Mouse (Mus musculus) stomach, embryonic 14.5 days (tissue): ENCODE data around the gene Ramp1. TPM values are rescaled to one million over a fixed set of nuclear protein-coding genes. Genes with fewer than 3 reads are reported as not detected.

Experiments
- ATAC-seq: fragments of 200-750 bp; cut with Nextera tagmentation; 2 replicates; pipeline ENCODE4 v1.8.0; 2017; ENCODE audit warnings: low read depth, moderate TSS enrichment; ENCODE audit not compliant: insufficient number of reproducible peaks, insufficient read depth, low FRiP score
- H3K27ac ChIP-seq: fragments of 300-500 bp; sonication (generic); 2 replicates; pipeline ENCODE4 v1.5.1; 2014; ENCODE audit warnings: mild to moderate bottlenecking, low read length, moderate library complexity, mixed read lengths
- H3K27me3 ChIP-seq: fragments of 300-500 bp; sonication (generic); 2 replicates; pipeline ENCODE4 v1.6.1; 2014; ENCODE audit warnings: low read length, control low read depth, mixed read lengths; ENCODE audit not compliant: control insufficient read depth, insufficient read depth
- H3K36me3 ChIP-seq: fragments of 300-500 bp; sonication (generic); 2 replicates; pipeline ENCODE4 v1.6.1; 2014; ENCODE audit warnings: mild to moderate bottlenecking, control low read depth, low read length, moderate library complexity, mixed read lengths; ENCODE audit not compliant: control insufficient read depth, insufficient read depth
- H3K4me1 ChIP-seq: fragments of 300-500 bp; sonication (generic); 2 replicates; pipeline ENCODE4 v1.6.1; 2014; ENCODE audit warnings: low read length, control low read depth, mixed read lengths; ENCODE audit not compliant: control insufficient read depth, insufficient read depth
- H3K4me2 ChIP-seq: fragments of 300-500 bp; sonication (generic); replicated peaks from 2 replicates; pipeline ENCODE4 v1.6.1; 2014; ENCODE audit warnings: low read depth, low read length, control low read depth
- H3K4me3 ChIP-seq: fragments of 300-500 bp; sonication (generic); 2 replicates; pipeline ENCODE4 v1.5.1; 2014; ENCODE audit warnings: low read depth, low read length, control low read depth
- H3K9ac ChIP-seq: fragments of 300-500 bp; sonication (generic); replicated peaks from 2 replicates; pipeline ENCODE4 v1.6.1; 2014; ENCODE audit warnings: low read depth, mild to moderate bottlenecking, control low read depth, low read length, moderate library complexity, mixed read lengths
- H3K9me3 ChIP-seq: fragments of 300-500 bp; sonication (generic); 2 replicates; pipeline ENCODE4 v1.6.1; 2016; ENCODE audit warnings: low read depth, low read length, control low read depth; ENCODE audit not compliant: control insufficient read depth
- WGBS: fragments of 180-500 bp; shearing (Covaris S2); extraction: QIAGEN DNeasy Blood & Tissue Kit; methylation state at CpG from one replicate; pipeline ENCODE4 v1.1.7; 2014; 5-methylcytosine and 5-hydroxymethylcytosine counted together
- polyA plus RNA-seq: library from polyadenylated mRNA; unstranded; fragments of >200 nt; fragmentation: Nextera tagmentation; extraction: Ambion mirVana; gene quantifications from 2 replicates; pipeline ENCODE4 v1.2.1, GENCODE M21; 2014

The Ramp1 gene
- polyA plus RNA-seq, 1 experiment from 2014 or later, result 4.6 TPM

DNA sequence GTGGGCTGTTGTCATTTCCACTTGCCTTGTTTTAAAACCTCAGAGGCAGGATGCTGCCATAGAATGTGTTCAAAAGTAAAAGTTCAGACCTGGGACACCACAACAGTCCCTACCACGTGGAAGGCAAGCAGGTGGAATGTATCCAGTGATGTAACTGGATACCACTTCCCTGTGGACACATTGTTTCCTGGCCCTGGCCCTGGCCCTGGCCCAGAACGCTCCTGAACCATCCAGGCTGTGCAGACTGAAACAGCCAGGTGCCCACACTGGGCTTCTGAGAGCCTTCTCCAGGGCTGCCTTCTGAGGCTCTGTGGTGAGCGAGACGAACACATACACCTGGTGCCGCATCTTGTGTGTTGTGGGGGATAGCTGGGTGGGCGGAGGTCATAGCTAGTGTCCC is 26.0 kb downstream of the Ramp1 start:
- Histone ChIP-seq H3K27me3 (no peaks in the 10 kb centered on the region), H3K4me2 (no peak overlapping the region), H3K9ac (no peak overlapping the region), H3K4me1 (no peaks in the 10 kb centered on the region; the same call in 1 of the 2 replicates), H3K27ac (no peak overlapping the region), H3K4me3 (no peak overlapping the region), H3K36me3 (no peaks in the 10 kb centered on the region), H3K9me3 (no peaks in the 10 kb centered on the region)
- 67% methylated on average over 6 of the region's 6 CpGs for WGBS
- peak; percentile 18; the same call in 1 of the 2 replicates for ATAC-seq

DNA sequence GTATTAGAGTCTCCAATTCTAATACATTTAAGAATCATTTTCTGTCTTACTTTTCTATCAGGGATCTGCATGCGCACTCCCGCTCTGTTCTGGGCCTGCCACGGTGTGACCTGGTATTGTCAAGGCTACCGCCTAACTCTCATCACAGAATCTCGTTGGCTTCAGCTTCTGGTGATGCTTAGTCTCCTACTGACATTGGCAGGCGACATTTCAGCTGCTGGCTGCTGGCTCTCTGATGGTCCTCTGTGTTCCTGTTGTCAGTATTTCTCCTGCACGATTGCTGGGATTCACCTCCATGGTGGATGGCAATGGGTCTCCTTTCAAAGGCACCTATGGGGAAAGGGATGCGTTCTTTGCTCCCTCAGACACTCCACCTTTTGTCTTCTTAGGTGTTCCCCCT is 26.7 kb downstream of the Ramp1 start:
- no peak for ATAC-seq
- no peaks in the 10 kb centered on the region for H3K27me3 ChIP-seq
- H3K9me3 ChIP-seq, result no peaks in the 10 kb centered on the region
- no peak overlapping the region for H3K27ac ChIP-seq
- H3K4me1 ChIP-seq, result no peaks in the 10 kb centered on the region; the same call in 1 of the 2 replicates
- H3K36me3 ChIP-seq, result no peaks in the 10 kb centered on the region
- no peak overlapping the region for H3K4me2 ChIP-seq
- H3K4me3 ChIP-seq, result no peak overlapping the region
- WGBS, result 81% methylated on average over 8 of the region's 8 CpGs
- H3K9ac ChIP-seq, result no peak overlapping the region

DNA sequence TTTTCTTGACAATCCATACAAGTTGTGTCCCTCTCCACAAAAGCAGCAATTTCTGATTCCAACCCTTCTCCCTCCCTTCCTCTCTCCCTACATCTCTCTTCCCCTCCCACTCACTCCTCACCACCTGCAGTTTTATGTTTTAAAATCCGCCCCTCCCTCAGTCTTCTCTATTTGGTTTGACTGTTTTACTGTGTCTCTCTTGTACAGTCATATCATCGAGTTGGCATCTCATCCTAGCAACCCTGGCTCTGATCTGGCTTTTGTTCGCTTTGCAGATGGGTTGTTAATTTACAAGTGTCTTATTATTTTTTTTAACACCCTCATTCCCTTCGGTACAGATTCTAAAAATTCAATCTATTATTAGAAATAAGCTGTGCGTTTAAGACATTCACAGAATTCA is 27.3 kb downstream of the Ramp1 start:
- no peak overlapping the region for H3K4me3 ChIP-seq
- no peaks in the 10 kb centered on the region for H3K27me3 ChIP-seq
- no peaks in the 10 kb centered on the region for H3K36me3 ChIP-seq
- H3K9ac ChIP-seq, result no peak overlapping the region
- no peak overlapping the region for H3K4me2 ChIP-seq
- no peak overlapping the region for H3K27ac ChIP-seq
- H3K4me1 ChIP-seq, result no peaks in the 10 kb centered on the region; the same call in 1 of the 2 replicates
- ATAC-seq, result no peak
- H3K9me3 ChIP-seq, result no peaks in the 10 kb centered on the region
- WGBS, result 70% methylated on average over 5 of the region's 5 CpGs

DNA sequence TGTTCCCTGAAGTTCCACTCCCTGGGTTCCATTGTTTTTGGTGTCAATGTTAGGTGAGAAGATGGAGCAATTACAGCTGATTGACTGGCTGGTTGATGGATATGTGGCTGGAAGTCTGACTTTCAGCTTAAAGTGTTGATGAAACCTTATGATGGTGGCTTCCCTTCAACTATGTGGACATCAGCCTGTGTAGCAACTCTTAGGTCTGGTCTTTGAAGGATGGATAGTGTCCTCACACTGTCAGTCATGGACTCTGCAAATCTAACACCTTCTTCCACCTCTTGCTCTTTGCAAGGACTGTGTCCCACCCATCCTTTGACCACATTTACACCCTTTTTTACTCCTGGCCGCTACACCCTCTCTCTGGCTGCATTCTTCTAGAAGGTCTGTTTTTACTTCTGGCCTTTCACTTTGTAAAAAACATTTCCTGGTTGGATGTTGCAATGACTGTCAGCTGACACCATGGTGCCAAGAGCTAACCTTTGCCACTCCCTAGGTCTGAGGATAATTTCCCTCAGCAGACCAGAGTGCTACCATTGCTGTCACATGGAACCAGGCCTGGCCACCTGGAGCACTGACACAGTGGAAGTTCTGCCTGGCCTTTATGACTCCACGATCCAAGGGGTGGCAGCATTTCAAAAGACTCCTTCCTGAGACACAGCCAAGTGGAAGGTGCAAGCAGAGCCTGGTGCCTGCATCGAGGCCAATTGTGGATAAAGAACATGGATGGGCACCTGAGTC is 27.9 kb downstream of the Ramp1 start:
- H3K9me3 ChIP-seq, result no peaks in the 10 kb centered on the region
- no peak overlapping the region for H3K27ac ChIP-seq
- H3K4me1 ChIP-seq, result no peaks in the 10 kb centered on the region; the same call in 1 of the 2 replicates
- no peaks in the 10 kb centered on the region for H3K36me3 ChIP-seq
- H3K9ac ChIP-seq, result no peak overlapping the region
- H3K4me2 ChIP-seq, result no peak overlapping the region
- no peak for ATAC-seq
- no peaks in the 10 kb centered on the region for H3K27me3 ChIP-seq
- no peak overlapping the region for H3K4me3 ChIP-seq
- 60% methylated on average over 3 of the region's 3 CpGs for WGBS

DNA sequence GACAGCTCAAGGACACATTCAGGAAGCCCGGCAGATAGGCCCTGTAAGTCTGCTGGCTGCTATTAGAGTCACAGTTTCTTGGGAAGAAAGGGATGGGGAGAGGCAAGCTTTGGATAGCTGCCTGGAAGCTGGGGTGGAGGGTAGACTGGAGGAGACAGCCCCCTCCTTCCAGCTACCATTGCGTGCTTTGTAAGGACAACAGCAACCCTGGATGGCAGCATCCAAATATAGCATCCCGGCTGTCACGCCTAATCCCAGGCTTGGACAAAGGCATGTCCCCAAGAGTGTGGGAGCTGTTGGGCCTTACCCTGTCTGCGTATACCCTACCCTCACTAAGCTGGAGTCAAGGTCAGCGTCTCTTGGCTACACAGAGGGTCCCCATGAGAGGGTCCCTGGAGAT is 29.7 kb downstream of the Ramp1 start:
- Histone ChIP-seq H3K27ac (no peak overlapping the region), H3K4me2 (no peak overlapping the region), H3K9me3 (no peaks in the 10 kb centered on the region), H3K4me3 (no peak overlapping the region), H3K4me1 (no peaks in the 10 kb centered on the region), H3K9ac (no peak overlapping the region), H3K27me3 (no peaks in the 10 kb centered on the region), H3K36me3 (no peaks in the 10 kb centered on the region)
- 91% methylated on average over 6 of the region's 6 CpGs for WGBS
- ATAC-seq, result no peak

DNA sequence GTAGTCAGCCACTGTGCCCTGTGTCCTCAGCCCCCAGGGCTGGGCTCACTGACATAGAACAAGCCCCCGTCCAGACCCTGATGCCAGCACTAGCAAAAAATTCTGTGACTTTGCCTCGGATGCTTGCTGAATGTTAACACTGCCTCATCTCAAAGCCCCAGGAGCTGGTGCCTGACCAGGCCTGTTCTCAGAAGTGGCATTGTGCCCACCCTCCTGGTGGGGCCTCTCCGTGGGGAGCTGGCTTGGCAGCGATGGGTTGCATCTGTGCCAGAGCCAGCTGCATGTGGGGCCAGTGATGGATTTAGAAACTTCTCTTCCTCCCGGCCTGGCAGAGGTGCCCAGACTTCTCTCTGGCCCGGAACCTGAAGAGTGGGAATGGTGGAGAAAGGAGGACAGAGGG is 30.2 kb downstream of the Ramp1 start:
- no peak for ATAC-seq
- Histone ChIP-seq H3K27ac (no peak overlapping the region), H3K27me3 (no peaks in the 10 kb centered on the region), H3K36me3 (no peaks in the 10 kb centered on the region), H3K9me3 (no peaks in the 10 kb centered on the region), H3K9ac (no peak overlapping the region), H3K4me3 (no peak overlapping the region), H3K4me2 (no peak overlapping the region), H3K4me1 (no peaks in the 10 kb centered on the region)
- 85% methylated on average over 6 of the region's 6 CpGs for WGBS

DNA sequence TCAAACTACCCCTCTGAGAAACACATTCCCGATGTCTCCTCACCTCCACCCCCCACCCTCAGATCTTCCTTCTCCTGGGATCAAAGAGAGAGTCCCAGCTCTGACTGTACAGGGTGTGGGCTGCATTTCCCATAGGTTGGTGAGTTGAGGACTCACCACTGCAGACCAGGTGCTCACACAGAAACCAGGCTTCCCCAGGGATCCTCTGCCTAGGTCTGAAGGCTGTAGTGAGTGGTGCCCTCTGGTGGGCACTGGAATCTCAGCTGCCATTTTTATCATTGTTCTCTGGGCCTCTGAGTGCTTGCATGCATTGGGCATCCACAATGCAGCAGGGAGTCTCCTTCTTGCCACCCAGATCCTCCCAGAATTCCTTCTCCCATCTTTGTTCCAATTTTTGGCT is 31.5 kb downstream of the Ramp1 start:
- Histone ChIP-seq H3K4me2 (no peak overlapping the region), H3K9me3 (no peaks in the 10 kb centered on the region), H3K4me1 (no peaks in the 10 kb centered on the region), H3K27me3 (no peaks in the 10 kb centered on the region), H3K36me3 (no peaks in the 10 kb centered on the region), H3K27ac (no peak overlapping the region), H3K9ac (no peak overlapping the region), H3K4me3 (no peak overlapping the region)
- peak; percentile 14; the same call in 1 of the 2 replicates for ATAC-seq
- WGBS, result 65% methylated on average over 1 of the region's 1 CpGs

DNA sequence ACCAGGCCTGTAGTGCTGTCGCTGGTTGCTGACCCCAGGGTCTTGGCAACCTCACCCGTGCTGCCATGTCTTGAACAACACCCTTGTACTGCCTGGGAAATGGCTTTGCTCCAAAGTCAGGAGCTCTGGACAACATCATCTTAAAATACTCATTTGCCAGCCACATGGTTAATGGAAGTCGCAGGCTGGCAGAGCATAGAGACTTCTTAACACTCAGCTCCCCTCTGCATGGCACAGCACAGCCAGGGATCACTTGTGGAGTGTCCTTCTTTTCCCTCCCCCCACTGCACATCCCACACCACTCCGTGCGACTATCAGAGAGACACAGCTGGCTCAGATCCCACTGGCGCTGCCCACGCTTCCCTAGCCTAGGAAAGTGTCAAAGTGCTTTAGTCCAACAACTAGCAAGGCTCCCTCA is 32.0 kb downstream of the Ramp1 start:
- ATAC-seq, result peak; percentile 39
- no peaks in the 10 kb centered on the region for H3K9me3 ChIP-seq
- H3K4me1 ChIP-seq, result no peaks in the 10 kb centered on the region
- H3K9ac ChIP-seq, result no peak overlapping the region
- H3K27ac ChIP-seq, result no peak overlapping the region
- H3K27me3 ChIP-seq, result no peaks in the 10 kb centered on the region
- H3K4me2 ChIP-seq, result no peak overlapping the region
- 58% methylated on average over 7 of the region's 7 CpGs for WGBS
- H3K36me3 ChIP-seq, result no peaks in the 10 kb centered on the region
- H3K4me3 ChIP-seq, result no peak overlapping the region

DNA sequence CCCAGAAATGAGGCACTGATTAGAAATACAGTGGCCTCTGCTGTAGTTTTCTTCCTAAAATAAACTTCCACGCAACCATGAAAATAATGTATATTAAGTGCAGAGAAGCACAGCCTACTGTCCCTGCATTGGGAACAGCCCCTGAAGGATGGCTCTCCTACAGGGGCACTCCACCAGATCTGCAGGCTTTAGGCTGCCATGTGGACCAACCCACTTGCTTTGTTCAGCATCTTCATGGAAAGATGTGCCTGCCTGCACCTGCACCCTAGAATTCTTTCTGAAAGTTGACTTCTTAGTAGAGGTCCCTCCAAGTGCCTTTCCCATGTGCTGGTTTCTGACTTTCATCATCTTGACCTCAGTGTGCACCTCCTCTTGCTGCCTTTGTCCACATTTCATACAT is 35.6 kb downstream of the Ramp1 start:
- Histone ChIP-seq H3K9me3 (no peaks in the 10 kb centered on the region), H3K4me3 (no peak overlapping the region), H3K27me3 (no peaks in the 10 kb centered on the region), H3K4me2 (no peak overlapping the region), H3K36me3 (no peaks in the 10 kb centered on the region), H3K9ac (no peak overlapping the region), H3K4me1 (no peaks in the 10 kb centered on the region), H3K27ac (no peak overlapping the region)
- ATAC-seq, result no peak
- 94% methylated on average over 1 of the region's 1 CpGs for WGBS
